Mouse (Mus musculus) erythroblast, embryonic 14.5 days (primary cell): Measurements from ENCODE around the gene Prokr2.

ENCODE experiments used
- GATA1 ChIP-seq: IDR thresholded peaks from 2 replicates; pipeline ENCODE4 v1.6.1; 2012; ENCODE audit warnings: low read length, inconsistent platforms, mixed read lengths
- TAL1 ChIP-seq: IDR thresholded peaks from 3 replicates; pipeline ENCODE4 v1.6.1; 2012; ENCODE audit warnings: low read length, inconsistent platforms, mixed read lengths

DNA sequence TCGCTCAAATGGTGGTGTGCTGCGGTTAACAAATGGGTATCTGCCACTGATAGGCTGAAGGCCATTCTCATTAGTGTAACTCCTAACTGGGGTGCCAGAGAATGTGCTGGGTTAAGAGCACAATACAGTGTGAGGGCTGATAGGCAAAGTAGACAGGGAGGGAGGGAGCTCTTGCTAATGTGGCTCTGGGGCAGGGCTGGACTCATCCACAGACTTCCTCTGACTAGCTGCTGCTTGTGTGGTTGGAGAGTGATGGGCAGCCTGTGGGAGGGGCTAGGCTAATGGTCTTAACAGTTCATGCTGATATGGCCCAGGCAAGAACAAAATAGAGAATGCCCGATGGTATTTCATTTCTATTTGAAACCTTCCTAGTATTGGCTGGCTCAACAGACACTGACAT, 44.0 kb downstream of the Prokr2 start:
- TF ChIP-seq TAL1 (no peak), GATA1 (no peak)
